Mouse (Mus musculus) hindbrain, embryonic 10.5 days (tissue): ENCODE data around the gene Cd93. TPM values are rescaled to one million over a fixed set of nuclear protein-coding genes. Genes with fewer than 3 reads are reported as not detected.
A peak's percentile ranks its signal among the peaks of the same experiment; 100 is the strongest.

Source experiments
- DNase-seq: peaks from one replicate; pipeline ENCODE4 v3.0.0-alpha.2; 2017; ENCODE audit warnings: low spot score
- H3K27ac ChIP-seq: fragments of 300-500 bp; sonication (generic); 2 replicates; pipeline ENCODE4 v1.5.1; 2016; ENCODE audit warnings: mild to moderate bottlenecking, moderate library complexity
- H3K27me3 ChIP-seq: fragments of 300-500 bp; sonication (generic); 2 replicates; pipeline ENCODE4 v1.6.1; 2016; ENCODE audit warnings: mild to moderate bottlenecking; ENCODE audit not compliant: poor library complexity, insufficient read depth, severe bottlenecking
- H3K36me3 ChIP-seq: fragments of 300-500 bp; sonication (generic); 2 replicates; pipeline ENCODE4 v1.6.1; 2016; ENCODE audit warnings: mild to moderate bottlenecking, moderate library complexity
- H3K4me1 ChIP-seq: fragments of 300-500 bp; sonication (generic); replicated peaks from 2 replicates; pipeline ENCODE4 v1.6.1; 2016; ENCODE audit warnings: mild to moderate bottlenecking
- H3K4me3 ChIP-seq: fragments of 300-500 bp; sonication (generic); 2 replicates; pipeline ENCODE4 v1.5.1; 2016; ENCODE audit warnings: mild to moderate bottlenecking, moderate library complexity
- H3K9me3 ChIP-seq: fragments of 300-500 bp; sonication (generic); 2 replicates; pipeline ENCODE4 v1.6.1; 2016; ENCODE audit warnings: mild to moderate bottlenecking, moderate library complexity
- WGBS: fragments of 180-500 bp; shearing (Covaris S2); methylation state at CpG from one replicate; pipeline ENCODE4 v1.1.7; 2016; 5-methylcytosine and 5-hydroxymethylcytosine counted together
- polyA plus RNA-seq: library from polyadenylated mRNA; unstranded; fragments of >200 nt; fragmentation: Nextera tagmentation; extraction: Ambion mirVana; gene quantifications from 2 replicates; pipeline ENCODE4 v1.2.1, GENCODE M21; 2016

The Cd93 gene
- polyA plus RNA-seq, 1 experiment from 2014 or later = 6.3 TPM

- H3K4me1 ChIP-seq = peaks cover 36% of the 10 kb centered on the region
- DNase-seq = peak; percentile 64
- 2% methylated on average over 35 of the region's 35 CpGs for WGBS
- H3K9me3 ChIP-seq = no peaks in the 10 kb centered on the region
- H3K4me3 ChIP-seq = peak within 1 kb of the TSS; percentile 50
- no peaks in the 10 kb centered on the region for H3K36me3 ChIP-seq
- H3K27ac ChIP-seq = peak within 1 kb of the TSS; percentile 62
- H3K27me3 ChIP-seq = peaks cover 53% of the 10 kb centered on the region
Measured at GRCm38 (mm10) chr2:148407870-148408760, 35.2 kb downstream of the Cd93 start, which contains the start of gene Thbd. Thbd (minus strand) TSS chr2:148408188.

- H3K27me3 ChIP-seq = peaks cover 56% of the 10 kb centered on the region
- peaks cover 36% of the 10 kb centered on the region for H3K4me1 ChIP-seq
- H3K27ac ChIP-seq = peak overlapping the region; percentile 62
- DNase-seq = peak; percentile 59
- H3K9me3 ChIP-seq = no peaks in the 10 kb centered on the region
- H3K36me3 ChIP-seq = no peaks in the 10 kb centered on the region
- 4% methylated on average over 55 of the region's 55 CpGs for WGBS
- H3K4me3 ChIP-seq = peak overlapping the region; percentile 50
Measured at GRCm38 (mm10) chr2:148406971-148407869, 36.1 kb downstream of the Cd93 start.

GRCm38 (mm10) chr2:148406160-148406970 lies 37.0 kb downstream of the Cd93 start:
- Histone ChIP-seq H3K4me3 (peak overlapping the region; percentile 50), H3K9me3 (no peaks in the 10 kb centered on the region), H3K4me1 (peaks cover 36% of the 10 kb centered on the region), H3K27ac (0 out of 2 replicates have a peak overlapping the region, but pooled peaks have one; percentile 8), H3K27me3 (peaks cover 58% of the 10 kb centered on the region), H3K36me3 (no peaks in the 10 kb centered on the region)
- peak; percentile 45 for DNase-seq
- 11% methylated on average over 34 of the region's 34 CpGs for WGBS

GRCm38 (mm10) chr2:148404906-148405305 lies 38.5 kb downstream of the Cd93 start:
- no peak for DNase-seq
- Histone ChIP-seq H3K36me3 (no peaks in the 10 kb centered on the region), H3K27ac (no peak overlapping the region), H3K4me1 (peaks cover 39% of the 10 kb centered on the region), H3K9me3 (no peaks in the 10 kb centered on the region), H3K4me3 (no peak overlapping the region), H3K27me3 (peaks cover 58% of the 10 kb centered on the region)
- WGBS = 74% methylated on average over 5 of the region's 5 CpGs

GRCm38 (mm10) chr2:148402227-148402626 lies 41.1 kb downstream of the Cd93 start:
- Histone ChIP-seq H3K4me3 (no peak overlapping the region), H3K36me3 (no peaks in the 10 kb centered on the region), H3K27me3 (peaks cover 51% of the 10 kb centered on the region), H3K4me1 (peaks cover 19% of the 10 kb centered on the region), H3K9me3 (no peaks in the 10 kb centered on the region), H3K27ac (no peak overlapping the region)
- 76% methylated on average over 1 of the region's 1 CpGs for WGBS
- no peak for DNase-seq

- WGBS = 92% methylated on average over 5 of the region's 5 CpGs
- no peak overlapping the region for H3K27ac ChIP-seq
- no peak overlapping the region for H3K4me3 ChIP-seq
- no peaks in the 10 kb centered on the region for H3K36me3 ChIP-seq
- H3K27me3 ChIP-seq = peaks cover 52% of the 10 kb centered on the region
- peaks cover 16% of the 10 kb centered on the region for H3K4me1 ChIP-seq
- DNase-seq = no peak
- no peaks in the 10 kb centered on the region for H3K9me3 ChIP-seq
Measured at GRCm38 (mm10) chr2:148398901-148399685, 44.3 kb downstream of the Cd93 start.

- WGBS = 84% methylated on average over 1 of the region's 1 CpGs
- Histone ChIP-seq H3K9me3 (no peaks in the 10 kb centered on the region), H3K36me3 (no peaks in the 10 kb centered on the region), H3K4me1 (peaks cover 16% of the 10 kb centered on the region), H3K4me3 (no peak overlapping the region), H3K27ac (no peak overlapping the region), H3K27me3 (peaks cover 59% of the 10 kb centered on the region)
- no peak for DNase-seq
Measured at GRCm38 (mm10) chr2:148397784-148398100, 45.6 kb downstream of the Cd93 start.

- peaks cover 16% of the 10 kb centered on the region for H3K4me1 ChIP-seq
- H3K4me3 ChIP-seq = no peak overlapping the region
- no peak for DNase-seq
- no peak overlapping the region for H3K27ac ChIP-seq
- 76% methylated on average over 11 of the region's 11 CpGs for WGBS
- H3K36me3 ChIP-seq = no peaks in the 10 kb centered on the region
- no peaks in the 10 kb centered on the region for H3K9me3 ChIP-seq
- H3K27me3 ChIP-seq = peaks cover 55% of the 10 kb centered on the region
Measured at GRCm38 (mm10) chr2:148397015-148397783, 46.2 kb downstream of the Cd93 start.

GRCm38 (mm10) chr2:148396209-148396608 lies 47.2 kb downstream of the Cd93 start:
- Histone ChIP-seq H3K27ac (no peak overlapping the region), H3K4me1 (peaks cover 16% of the 10 kb centered on the region), H3K4me3 (no peak overlapping the region), H3K27me3 (peaks cover 54% of the 10 kb centered on the region), H3K36me3 (no peaks in the 10 kb centered on the region), H3K9me3 (no peaks in the 10 kb centered on the region)
- DNase-seq = no peak
- 73% methylated on average over 10 of the region's 10 CpGs for WGBS

- Histone ChIP-seq H3K36me3 (no peaks in the 10 kb centered on the region), H3K4me1 (peaks cover 16% of the 10 kb centered on the region), H3K27me3 (peaks cover 54% of the 10 kb centered on the region), H3K27ac (no peak within 1 kb of the TSS), H3K4me3 (peak within 1 kb of the TSS; percentile 66), H3K9me3 (no peaks in the 10 kb centered on the region)
- peak; percentile 64 for DNase-seq
- WGBS = 5% methylated on average over 83 of the region's 83 CpGs
Measured at GRCm38 (mm10) chr2:148395131-148396051, 48.0 kb downstream of the Cd93 start, which contains the start of gene Sstr4. Sstr4 (plus strand) TSS chr2:148395344.
